Mouse (Mus musculus) urinary bladder, adult 2 months (tissue): ENCODE measurements around the gene Fndc9. TPM values are rescaled to one million over a fixed set of nuclear protein-coding genes. Genes with fewer than 3 reads are reported as not detected.

ENCODE experiments used
- DNase-seq: peaks from one replicate; pipeline ENCODE4 v3.0.0; 2022; ENCODE audit warnings: low spot score
- polyA plus RNA-seq: library from polyadenylated mRNA; depleted of rRNA; stranded (reverse); fragments of >200 nt; gene quantifications from 2 replicates; pipeline ENCODE4 v1.2.3, GENCODE M21; 2012; rRNA removed

The Fndc9 gene
- polyA plus RNA-seq, 1 experiment = 0.07 TPM

- DNase-seq = no peak
Measured at GRCm38 (mm10) chr11:46276168-46276567, 40.8 kb downstream of the Fndc9 start.

- DNase-seq = no peak
Measured at GRCm38 (mm10) chr11:46276778-46277177, 41.4 kb downstream of the Fndc9 start.

GRCm38 (mm10) chr11:46278140-46278539 lies 42.8 kb downstream of the Fndc9 start:
- DNase-seq = no peak

GRCm38 (mm10) chr11:46278709-46279108 lies 43.4 kb downstream of the Fndc9 start:
- no peak for DNase-seq

- DNase-seq = no peak
Measured at GRCm38 (mm10) chr11:46282612-46283011, 47.3 kb downstream of the Fndc9 start.

- DNase-seq = no peak
Measured at GRCm38 (mm10) chr11:46283800-46284199, 48.5 kb downstream of the Fndc9 start.

- no peak for DNase-seq
Measured at GRCm38 (mm10) chr11:46286803-46287202, 51.5 kb downstream of the Fndc9 start.

- DNase-seq = no peak
Measured at GRCm38 (mm10) chr11:46288091-46288490, 52.8 kb downstream of the Fndc9 start.

GRCm38 (mm10) chr11:46289022-46289421 lies 53.7 kb downstream of the Fndc9 start:
- DNase-seq = no peak

Other genes starting within 250 kb of the Fndc9 start
- 9.3 and 10.6 TPM in 2 replicates for gene Gm12166, start 183.2 kb upstream of the Fndc9 start, polyA plus RNA-seq
- gene Adam19, start 179.5 kb upstream of the Fndc9 start, polyA plus RNA-seq = 16.5 and 18.0 TPM in 2 replicates
- gene Nipal4, start 69.0 kb upstream of the Fndc9 start, polyA plus RNA-seq = 40.3 and 48.3 TPM in 2 replicates
- gene Cyfip2, start 77.3 kb downstream of the Fndc9 start, polyA plus RNA-seq = 5.1 and 8.1 TPM in 2 replicates
- 0.47 and 0.65 TPM in 2 replicates for gene Itk, start 154.0 kb downstream of the Fndc9 start, polyA plus RNA-seq
- not detected in 2 replicates for gene Fam71b, start 161.0 kb downstream of the Fndc9 start, polyA plus RNA-seq
- 37.6 and 38.1 TPM in 2 replicates for gene Med7, start 201.4 kb downstream of the Fndc9 start, polyA plus RNA-seq
- 0.37 and 0.46 TPM in 2 replicates for gene Havcr2, start 219.4 kb downstream of the Fndc9 start, polyA plus RNA-seq